Mouse (Mus musculus): ENCODE results near the gene Herc2.

Gene Herc2

GRCm38 (mm10) chr7:56066634-56067033 is 16.6 kb downstream of the Herc2 start:
- DNase-seq (ENCODE audit: low spot score) = no peak

GRCm38 (mm10) chr7:56071724-56072123 is 21.7 kb downstream of the Herc2 start:
- DNase-seq (ENCODE audit: low spot score) = no peak

GRCm38 (mm10) chr7:56083034-56083433 is 33.0 kb downstream of the Herc2 start:
- DNase-seq (ENCODE audit: low spot score) = no peak

GRCm38 (mm10) chr7:56089097-56089496 is 39.1 kb downstream of the Herc2 start:
- DNase-seq (ENCODE audit: low spot score) = no peak

- no peak for DNase-seq (ENCODE audit: low spot score)
Measured at GRCm38 (mm10) chr7:56091445-56091844, 41.4 kb downstream of the Herc2 start.

- no peak for DNase-seq (ENCODE audit: low spot score)
Measured at GRCm38 (mm10) chr7:56102293-56102847, 52.4 kb downstream of the Herc2 start.

GRCm38 (mm10) chr7:56112999-56113398 is 63.0 kb downstream of the Herc2 start:
- DNase-seq (ENCODE audit: low spot score) = no peak

- DNase-seq (ENCODE audit: low spot score) = no peak
Measured at GRCm38 (mm10) chr7:56114148-56114547, 64.2 kb downstream of the Herc2 start.

GRCm38 (mm10) chr7:56120968-56121367 is 71.0 kb downstream of the Herc2 start:
- DNase-seq (ENCODE audit: low spot score) = no peak

GRCm38 (mm10) chr7:56121425-56121824 is 71.4 kb downstream of the Herc2 start:
- no peak for DNase-seq (ENCODE audit: low spot score)

- no peak for DNase-seq (ENCODE audit: low spot score)
Measured at GRCm38 (mm10) chr7:56128080-56128479, 78.1 kb downstream of the Herc2 start.

GRCm38 (mm10) chr7:56129577-56129976 is 79.6 kb downstream of the Herc2 start:
- DNase-seq (ENCODE audit: low spot score) = no peak

GRCm38 (mm10) chr7:56131548-56131947 is 81.6 kb downstream of the Herc2 start:
- DNase-seq (ENCODE audit: low spot score) = no peak

- DNase-seq (ENCODE audit: low spot score) = no peak
Measured at GRCm38 (mm10) chr7:56138706-56139105, 88.7 kb downstream of the Herc2 start.

- no peak for DNase-seq (ENCODE audit: low spot score)
Measured at GRCm38 (mm10) chr7:56146424-56146823, 96.4 kb downstream of the Herc2 start.

- DNase-seq (ENCODE audit: low spot score) = no peak
Measured at GRCm38 (mm10) chr7:56148925-56149324, 98.9 kb downstream of the Herc2 start.

- no peak for DNase-seq (ENCODE audit: low spot score)
Measured at GRCm38 (mm10) chr7:56151885-56152676, 102.1 kb downstream of the Herc2 start.

- no peak for DNase-seq (ENCODE audit: low spot score)
Measured at GRCm38 (mm10) chr7:56153161-56153560, 103.2 kb downstream of the Herc2 start.

GRCm38 (mm10) chr7:56153625-56154024 is 103.6 kb downstream of the Herc2 start:
- no peak for DNase-seq (ENCODE audit: low spot score)

- no peak for DNase-seq (ENCODE audit: low spot score)
Measured at GRCm38 (mm10) chr7:56163316-56163715, 113.3 kb downstream of the Herc2 start.

GRCm38 (mm10) chr7:56168713-56169112 is 118.7 kb downstream of the Herc2 start:
- DNase-seq (ENCODE audit: low spot score) = no peak

- DNase-seq (ENCODE audit: low spot score) = no peak
Measured at GRCm38 (mm10) chr7:56177371-56177770, 127.4 kb downstream of the Herc2 start.

- no peak for DNase-seq (ENCODE audit: low spot score)
Measured at GRCm38 (mm10) chr7:56191041-56191440, 141.0 kb downstream of the Herc2 start.

- no peak for DNase-seq (ENCODE audit: low spot score)
Measured at GRCm38 (mm10) chr7:56191661-56192060, 141.7 kb downstream of the Herc2 start.
